Mouse (Mus musculus): ENCODE results near the gene Chml. TPM values are rescaled to one million over a fixed set of nuclear protein-coding genes. Genes with fewer than 3 reads are reported as not detected.

Chml gene
- polyA plus RNA-seq (2016; fragmentation: Nextera tagmentation; extraction: Ambion mirVana) = 8.1 and 8.5 TPM in 2 replicates

GRCm38 (mm10) chr1:175692246-175692996, at the start of gene Chml, which contains the start of gene Opn3:
TSS of gene Chml (minus strand) at chr1:175692901.
TSS of gene Opn3 (minus strand) at chr1:175692776.
- peaks cover 8% of the 10 kb centered on the region for H3K36me3 ChIP-seq
- peak within 1 kb of the TSS; percentile 87 for H3K4me2 ChIP-seq
- H3K4me3 ChIP-seq = peak within 1 kb of the TSS; percentile 82
- peak; percentile 98 for ATAC-seq (ENCODE audit: insufficient number of reproducible peaks, low FRiP score)
- peak within 1 kb of the TSS; percentile 96 for H3K9ac ChIP-seq
- H3K27me3 ChIP-seq (replicated peaks) = no peaks in the 10 kb centered on the region
- peak within 1 kb of the TSS; percentile 89 for H3K27ac ChIP-seq (ENCODE audit: poor library complexity, severe bottlenecking)
- H3K4me1 ChIP-seq (replicated peaks) = peaks cover 23% of the 10 kb centered on the region
- under 1% methylated on average over 46 of the region's 73 CpGs for WGBS
- H3K9me3 ChIP-seq (replicated peaks) = no peaks in the 10 kb centered on the region

- 26% methylated on average over 7 of the region's 7 CpGs for WGBS
- Histone ChIP-seq H3K27ac (ENCODE audit: poor library complexity, severe bottlenecking) (no peak overlapping the region), H3K9ac (no peak overlapping the region), H3K4me3 (no peak overlapping the region), H3K4me2 (peak overlapping the region; percentile 42), H3K9me3 (replicated peaks) (no peaks in the 10 kb centered on the region), H3K4me1 (replicated peaks) (peaks cover 16% of the 10 kb centered on the region), H3K36me3 (no peaks in the 10 kb centered on the region), H3K27me3 (replicated peaks) (no peaks in the 10 kb centered on the region)
- ATAC-seq (ENCODE audit: insufficient number of reproducible peaks, low FRiP score) = no peak
These were observed 33.1 kb upstream of the Chml start for GRCm38 (mm10) chr1:175725771-175726170.

GRCm38 (mm10) chr1:175716832-175717231, 24.1 kb upstream of the Chml start:
- ATAC-seq (ENCODE audit: insufficient number of reproducible peaks, low FRiP score) = no peak
- Histone ChIP-seq H3K4me1 (replicated peaks) (no peaks in the 10 kb centered on the region), H3K9me3 (replicated peaks) (no peaks in the 10 kb centered on the region), H3K36me3 (no peaks in the 10 kb centered on the region), H3K4me2 (no peak overlapping the region), H3K27me3 (replicated peaks) (no peaks in the 10 kb centered on the region), H3K9ac (no peak overlapping the region), H3K27ac (ENCODE audit: poor library complexity, severe bottlenecking) (no peak overlapping the region), H3K4me3 (no peak overlapping the region)
- WGBS = 83% methylated on average over 9 of the region's 9 CpGs

GRCm38 (mm10) chr1:175712338-175712909, 19.7 kb upstream of the Chml start:
- whole genome bisulfite sequencing = 70% methylated on average over 11 of the region's 11 CpGs
- no peaks in the 10 kb centered on the region for H3K4me1 ChIP-seq (replicated peaks)
- no peaks in the 10 kb centered on the region for H3K9me3 ChIP-seq (replicated peaks)
- H3K4me2 ChIP-seq = no peak overlapping the region
- H3K4me3 ChIP-seq = no peak overlapping the region
- no peaks in the 10 kb centered on the region for H3K36me3 ChIP-seq
- H3K9ac ChIP-seq = no peak overlapping the region
- ATAC-seq (ENCODE audit: insufficient number of reproducible peaks, low FRiP score) = no peak
- no peaks in the 10 kb centered on the region for H3K27me3 ChIP-seq (replicated peaks)
- no peak overlapping the region for H3K27ac ChIP-seq (ENCODE audit: poor library complexity, severe bottlenecking)

- Histone ChIP-seq H3K4me2 (no peak overlapping the region), H3K27me3 (replicated peaks) (no peaks in the 10 kb centered on the region), H3K27ac (ENCODE audit: poor library complexity, severe bottlenecking) (no peak overlapping the region), H3K9me3 (replicated peaks) (no peaks in the 10 kb centered on the region), H3K9ac (no peak overlapping the region), H3K36me3 (no peaks in the 10 kb centered on the region), H3K4me3 (no peak overlapping the region), H3K4me1 (replicated peaks) (no peaks in the 10 kb centered on the region)
- no peak for ATAC-seq (ENCODE audit: insufficient number of reproducible peaks, low FRiP score)
These were observed 15.3 kb upstream of the Chml start for GRCm38 (mm10) chr1:175708013-175708412.

GRCm38 (mm10) chr1:175707599-175707998, 14.9 kb upstream of the Chml start:
- no peaks in the 10 kb centered on the region for H3K4me1 ChIP-seq (replicated peaks)
- no peaks in the 10 kb centered on the region for H3K9me3 ChIP-seq (replicated peaks)
- 75% methylated on average over 5 of the region's 5 CpGs for WGBS
- no peak overlapping the region for H3K27ac ChIP-seq (ENCODE audit: poor library complexity, severe bottlenecking)
- no peaks in the 10 kb centered on the region for H3K27me3 ChIP-seq (replicated peaks)
- H3K4me3 ChIP-seq = no peak overlapping the region
- no peak overlapping the region for H3K4me2 ChIP-seq
- no peak overlapping the region for H3K9ac ChIP-seq
- no peaks in the 10 kb centered on the region for H3K36me3 ChIP-seq
- ATAC-seq (ENCODE audit: insufficient number of reproducible peaks, low FRiP score) = no peak

- H3K36me3 ChIP-seq = no peaks in the 10 kb centered on the region
- H3K4me2 ChIP-seq = no peak overlapping the region
- 60% methylated on average over 4 of the region's 4 CpGs for WGBS
- no peak overlapping the region for H3K27ac ChIP-seq (ENCODE audit: poor library complexity, severe bottlenecking)
- ATAC-seq (ENCODE audit: insufficient number of reproducible peaks, low FRiP score) = no peak
- no peak overlapping the region for H3K4me3 ChIP-seq
- H3K9ac ChIP-seq = no peak overlapping the region
- H3K27me3 ChIP-seq (replicated peaks) = no peaks in the 10 kb centered on the region
- no peaks in the 10 kb centered on the region for H3K9me3 ChIP-seq (replicated peaks)
- peaks cover 13% of the 10 kb centered on the region for H3K4me1 ChIP-seq (replicated peaks)
These were observed 8.4 kb upstream of the Chml start for GRCm38 (mm10) chr1:175701145-175701544.

- H3K27ac ChIP-seq (ENCODE audit: poor library complexity, severe bottlenecking) = no peak overlapping the region
- no peak overlapping the region for H3K9ac ChIP-seq
- H3K9me3 ChIP-seq (replicated peaks) = no peaks in the 10 kb centered on the region
- H3K27me3 ChIP-seq (replicated peaks) = no peaks in the 10 kb centered on the region
- no peaks in the 10 kb centered on the region for H3K36me3 ChIP-seq
- H3K4me1 ChIP-seq (replicated peaks) = peaks cover 13% of the 10 kb centered on the region
- no peak overlapping the region for H3K4me2 ChIP-seq
- no peak for ATAC-seq (ENCODE audit: insufficient number of reproducible peaks, low FRiP score)
- no peak overlapping the region for H3K4me3 ChIP-seq
- WGBS = 28% methylated on average over 4 of the region's 4 CpGs
These were observed 7.1 kb upstream of the Chml start for GRCm38 (mm10) chr1:175699796-175700195.

GRCm38 (mm10) chr1:175699375-175699774, 6.7 kb upstream of the Chml start:
- Histone ChIP-seq H3K4me3 (no peak overlapping the region), H3K27ac (ENCODE audit: poor library complexity, severe bottlenecking) (no peak overlapping the region), H3K27me3 (replicated peaks) (no peaks in the 10 kb centered on the region), H3K4me1 (replicated peaks) (peaks cover 13% of the 10 kb centered on the region), H3K9me3 (replicated peaks) (no peaks in the 10 kb centered on the region), H3K36me3 (no peaks in the 10 kb centered on the region), H3K9ac (no peak overlapping the region), H3K4me2 (no peak overlapping the region)
- 43% methylated on average over 3 of the region's 3 CpGs for WGBS
- no peak for ATAC-seq (ENCODE audit: insufficient number of reproducible peaks, low FRiP score)

- peaks cover 20% of the 10 kb centered on the region for H3K4me1 ChIP-seq (replicated peaks)
- no peaks in the 10 kb centered on the region for H3K9me3 ChIP-seq (replicated peaks)
- 81% methylated on average over 1 of the region's 1 CpGs for WGBS
- H3K36me3 ChIP-seq = no peaks in the 10 kb centered on the region
- H3K4me2 ChIP-seq = no peak within 1 kb of the TSS
- H3K27ac ChIP-seq (ENCODE audit: poor library complexity, severe bottlenecking) = no peak within 1 kb of the TSS
- H3K9ac ChIP-seq = no peak within 1 kb of the TSS
- no peak within 1 kb of the TSS for H3K4me3 ChIP-seq
- ATAC-seq (ENCODE audit: insufficient number of reproducible peaks, low FRiP score) = no peak
- no peaks in the 10 kb centered on the region for H3K27me3 ChIP-seq (replicated peaks)
These were observed 5.6 kb upstream of the Chml start, which contains the start of gene Wdr64 for GRCm38 (mm10) chr1:175698293-175698692. TSS of gene Wdr64 (plus strand) at chr1:175698593.

- Histone ChIP-seq H3K36me3 (no peaks in the 10 kb centered on the region), H3K27me3 (replicated peaks) (no peaks in the 10 kb centered on the region), H3K4me3 (peak overlapping the region; percentile 82), H3K4me2 (peak overlapping the region; percentile 87), H3K27ac (ENCODE audit: poor library complexity, severe bottlenecking) (peak overlapping the region; percentile 83), H3K4me1 (replicated peaks) (peaks cover 23% of the 10 kb centered on the region), H3K9me3 (replicated peaks) (no peaks in the 10 kb centered on the region), H3K9ac (peak overlapping the region; percentile 66)
- 31% methylated on average over 12 of the region's 12 CpGs for WGBS
- ATAC-seq (ENCODE audit: insufficient number of reproducible peaks, low FRiP score) = no peak
These were observed 794 bp upstream of the Chml start for GRCm38 (mm10) chr1:175693429-175693960.
